Mouse (Mus musculus): Measurements from ENCODE around the gene Mcu.

- TF ChIP-seq NRF1 (IDR thresholded peaks at IDR 0.05; ENCODE audit: low read depth, low read length): no peak
- no peak for TF ChIP-seq USF2 (conservative IDR thresholded peaks at IDR 0.05; ENCODE audit: low read depth, low read length)
- TF ChIP-seq POLR2A (IDR thresholded peaks at IDR 0.05; ENCODE audit: low read depth, low read length): no peak
- no peak for TF ChIP-seq ZC3H11A (IDR thresholded peaks at IDR 0.05; ENCODE audit: low read depth, low read length)
- TF ChIP-seq CTCF (conservative IDR thresholded peaks at IDR 0.05 in 1 of 2, IDR thresholded peaks at IDR 0.05 in 1 of 2; ENCODE audit: low read depth in 2 of 2, low read length in 2 of 2): no peak
- no peak for TF ChIP-seq TBP (conservative IDR thresholded peaks at IDR 0.05; ENCODE audit: low read depth, low read length)
- no peak for TF ChIP-seq EP300 (IDR thresholded peaks at IDR 0.05; ENCODE audit: low read length)
Observed at GRCm38 (mm10) chr10:59562511-59562910, 54.0 kb downstream of the Mcu start.
